Mouse (Mus musculus) neutrophil, adult 5-6 weeks (primary cell): ENCODE data around the gene Gm15262. TPM values are rescaled to one million over a fixed set of nuclear protein-coding genes. Genes with fewer than 3 reads are reported as not detected.
"Not testable (repeated sequence)": the region's sequence is repeated elsewhere in the genome, so short reads cannot be mapped to it uniquely, and the experiment has no call there.

Experiments used
- ATAC-seq: fragments of 151-379, 151-347 bp; 2 replicates; pipeline ENCODE4 v1.8.0; 2017; ENCODE audit warnings: mild to moderate bottlenecking, moderate TSS enrichment; ENCODE audit not compliant: insufficient number of reproducible peaks, poor library complexity, low FRiP score, severe bottlenecking; ENCODE audit errors: extremely low read depth
- total RNA-seq: library from RNA; stranded (forward); fragments of 200-1000 nt; gene quantifications from 2 replicates; pipeline ENCODE4 v1.2.3, GENCODE M21; 2017

Gene Gm15262
- total RNA-seq = 0.74 TPM in 1 of 2 replicates, not detected in the other

DNA sequence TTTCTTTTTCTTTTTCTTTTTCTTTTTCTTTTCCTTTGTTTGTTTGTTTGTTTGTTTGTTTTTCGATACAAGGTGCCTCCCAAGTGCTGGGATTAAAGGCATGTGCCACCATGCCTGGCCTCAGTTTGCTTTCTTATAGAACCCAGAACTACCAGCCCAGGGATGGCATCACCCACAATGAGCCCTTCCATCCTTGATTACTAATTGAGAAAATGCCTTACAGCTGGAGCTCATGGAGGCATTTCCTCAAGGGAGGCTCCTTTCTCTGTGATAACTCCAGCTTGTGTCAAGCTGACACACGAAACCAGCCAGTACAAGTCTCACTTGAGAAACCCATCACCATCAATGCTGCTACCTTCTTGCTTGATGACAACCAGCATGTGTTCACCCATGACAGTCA is at the start of gene Gm15262:
Gene Gm15262, plus strand, starts transcription at position 301 of the 400 bp plus-strand sequence.
- ATAC-seq = not testable (repeated sequence)

DNA sequence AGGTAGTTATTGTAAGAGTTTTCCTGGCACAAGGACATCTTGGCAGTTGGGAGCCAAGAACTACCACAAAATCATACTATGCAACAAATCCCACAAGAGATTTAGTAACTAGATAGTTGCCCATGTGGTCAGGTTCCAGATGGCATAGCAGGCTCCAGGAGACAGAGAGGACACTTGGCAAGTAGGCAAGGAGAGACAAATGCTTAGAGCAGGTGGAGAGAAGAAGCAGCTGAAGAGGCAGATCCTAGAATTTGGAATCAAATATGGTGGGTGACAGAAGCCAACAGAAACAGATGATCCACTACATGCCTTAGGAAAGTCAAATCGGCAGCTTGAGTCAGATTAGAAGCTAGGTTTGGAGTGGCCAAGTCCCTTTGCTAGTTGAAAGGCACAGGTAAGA is 20.9 kb downstream of the Gm15262 start:
- no peak for ATAC-seq

DNA sequence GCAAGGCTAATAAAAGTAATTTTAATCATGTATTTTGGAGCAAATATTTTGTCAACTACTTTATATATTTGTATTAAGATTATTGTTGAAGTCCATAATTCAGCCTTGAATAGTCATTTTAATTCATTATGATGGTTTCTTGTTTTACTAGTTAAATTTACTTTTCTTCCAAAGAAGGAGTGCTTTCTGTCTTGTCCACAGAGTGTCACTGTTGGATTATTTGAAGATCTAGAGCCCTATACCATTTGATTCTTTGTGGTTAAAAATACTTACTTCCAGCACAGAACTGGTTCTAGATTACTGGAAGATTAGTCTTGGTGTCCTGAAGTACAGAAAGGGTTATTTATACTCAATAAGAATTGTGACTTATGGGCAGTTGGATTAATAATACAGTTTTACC is 29.2 kb downstream of the Gm15262 start:
- no peak for ATAC-seq

DNA sequence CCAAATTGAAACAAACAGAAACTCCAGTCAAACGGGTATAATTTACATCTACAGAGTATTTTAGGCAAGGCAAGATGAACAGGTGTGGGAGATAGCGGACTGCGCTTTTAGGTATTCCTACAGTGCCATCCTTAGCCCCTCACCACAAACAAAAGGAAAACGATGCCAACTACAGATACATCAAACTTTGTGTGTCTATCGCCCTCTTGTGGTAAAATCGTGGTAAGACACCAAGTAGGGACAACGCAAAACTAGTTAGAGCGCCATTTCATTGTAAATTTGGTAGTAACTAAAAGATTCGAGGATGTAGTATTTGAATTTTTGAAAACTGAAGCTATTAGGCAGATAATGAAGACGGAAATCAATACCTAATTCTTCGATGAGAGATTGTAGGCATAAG is 83.7 kb downstream of the Gm15262 start:
- no peak for ATAC-seq

DNA sequence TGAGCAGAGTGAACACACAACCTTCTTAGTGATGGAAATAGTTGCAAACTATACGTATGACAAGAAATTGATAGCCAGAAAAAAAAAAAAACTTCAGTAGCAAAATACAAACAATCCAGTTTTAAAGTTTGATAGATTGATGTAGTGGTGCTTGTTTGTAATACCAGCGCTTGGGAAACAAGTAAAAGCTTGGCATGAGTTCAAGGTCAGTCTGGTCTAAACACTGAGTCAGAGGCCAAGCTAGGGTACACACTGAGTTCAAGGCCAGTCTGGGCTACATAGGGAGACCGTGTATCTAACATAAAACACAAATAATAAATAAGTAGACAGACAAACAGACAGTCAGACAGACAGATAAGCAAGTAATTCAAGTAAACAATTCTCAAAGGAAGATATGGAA is 84.2 kb downstream of the Gm15262 start:
- no peak for ATAC-seq

DNA sequence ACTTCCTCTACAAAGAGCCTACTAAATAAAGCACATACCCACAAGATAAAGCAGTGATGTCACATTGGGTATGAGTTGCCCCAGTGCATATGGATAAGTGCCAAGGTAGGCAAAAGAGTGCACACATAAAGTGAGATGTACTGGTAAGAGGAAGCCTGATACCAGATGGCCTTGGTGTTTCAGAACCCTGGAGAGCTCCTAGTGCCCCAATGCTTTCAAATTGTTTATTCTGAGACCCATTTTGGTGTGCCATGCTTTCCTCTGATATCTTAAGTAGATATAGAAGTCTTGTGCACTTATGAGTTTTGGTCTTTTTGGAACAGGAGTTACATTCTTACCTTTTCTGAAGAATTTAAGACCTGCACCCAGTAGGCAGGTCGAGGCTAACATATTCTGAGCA is 88.3 kb downstream of the Gm15262 start:
- ATAC-seq = no peak

DNA sequence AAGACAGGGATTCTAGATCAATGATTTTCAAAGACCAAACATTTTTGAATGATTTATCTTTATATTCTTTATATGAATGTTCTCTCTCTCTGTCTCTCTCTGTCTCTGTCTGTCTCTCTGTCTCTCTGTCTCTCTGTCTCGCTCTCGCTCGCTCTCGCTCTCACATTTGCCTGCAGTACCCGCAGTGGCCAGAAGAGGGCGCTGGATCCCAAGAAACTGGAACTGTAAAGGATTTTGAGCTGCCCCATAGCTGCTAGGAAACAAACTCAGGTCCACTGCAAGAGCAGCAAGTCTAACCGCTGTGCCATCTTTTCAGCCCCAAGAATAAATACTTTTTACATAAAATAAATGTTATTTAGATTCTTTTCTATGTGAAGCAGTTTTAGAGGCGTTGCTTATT is 98.5 kb downstream of the Gm15262 start:
- ATAC-seq = no peak

DNA sequence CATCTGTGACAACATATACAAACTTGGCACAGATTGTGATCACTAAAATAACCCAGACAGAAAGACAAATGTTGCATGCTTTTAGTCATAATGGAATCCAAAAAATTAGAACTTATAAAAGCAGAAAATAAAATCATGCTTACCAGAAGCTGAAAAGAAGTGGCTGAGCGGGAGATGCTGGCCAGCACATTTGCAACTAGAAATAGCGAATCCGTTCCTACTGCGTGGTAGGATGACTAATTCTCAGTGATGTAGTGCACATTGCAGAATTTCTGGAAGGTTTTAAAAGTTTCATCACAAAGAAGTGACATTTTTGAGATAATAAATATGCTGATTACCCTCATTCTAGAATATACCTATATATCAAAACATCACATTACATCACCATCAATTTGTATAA is 100.7 kb downstream of the Gm15262 start:
- ATAC-seq = no peak

DNA sequence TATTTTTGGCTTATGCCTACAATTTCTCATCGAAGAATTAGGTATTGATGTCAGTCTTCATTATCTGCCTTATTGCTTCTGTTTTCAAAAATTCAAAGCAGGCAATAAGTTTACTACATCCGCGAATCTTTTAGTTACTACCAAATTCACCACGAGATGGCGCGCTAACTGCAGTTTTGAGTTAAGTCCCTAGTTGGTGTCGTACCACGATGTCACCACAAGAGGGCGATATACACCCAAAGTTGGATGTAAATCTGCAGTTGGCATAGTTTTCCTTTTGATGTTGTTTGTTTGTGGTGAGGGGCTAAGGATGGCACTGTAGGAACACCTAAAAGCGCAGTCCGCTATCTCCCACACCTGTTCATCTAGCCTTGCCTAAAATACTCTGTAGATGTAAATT is 111.9 kb downstream of the Gm15262 start:
- peak; percentile 30; the same call in 1 of the 2 replicates for ATAC-seq

DNA sequence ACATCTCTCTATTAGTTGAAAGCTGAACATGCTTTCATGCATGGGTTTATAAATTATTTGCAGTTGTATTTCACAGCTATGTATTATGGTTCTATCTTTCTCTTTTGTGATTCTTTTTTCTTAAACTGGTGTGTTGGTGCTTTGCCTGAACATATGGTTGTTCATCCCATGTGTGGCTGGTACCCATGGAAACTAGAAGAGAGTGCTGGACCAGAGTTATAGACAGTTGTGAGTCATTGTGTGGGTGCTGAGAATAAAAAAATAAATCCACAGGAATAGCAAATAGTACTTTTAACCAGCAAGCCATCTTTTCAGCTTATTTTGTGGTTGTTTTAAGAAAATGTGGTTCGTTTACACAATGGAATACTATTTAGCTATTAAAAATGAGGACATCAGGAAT is 123.9 kb downstream of the Gm15262 start:
- no peak for ATAC-seq

Other genes starting within 250 kb of the Gm15262 start
- gene Scml2, start 170.3 kb upstream of the Gm15262 start, total RNA-seq = not detected in 2 replicates